Mouse (Mus musculus) intestine, postnatal 0 days (tissue): ENCODE measurements around the gene Gcnt4. TPM values are rescaled to one million over a fixed set of nuclear protein-coding genes. Genes with fewer than 3 reads are reported as not detected.

Experiments used
- ATAC-seq: fragments of 200-750 bp; cut with Nextera tagmentation; 2 replicates; pipeline ENCODE4 v1.8.0; 2017; ENCODE audit warnings: mild to moderate bottlenecking, moderate TSS enrichment, moderate library complexity
- H3K27ac ChIP-seq: fragments of 300-500 bp; sonication (generic); 2 replicates; pipeline ENCODE4 v1.5.1; 2014; ENCODE audit warnings: mild to moderate bottlenecking, low read depth, low read length, moderate library complexity
- H3K27me3 ChIP-seq: fragments of 300-500 bp; sonication (generic); replicated peaks from 2 replicates; pipeline ENCODE4 v1.6.1; 2014; ENCODE audit warnings: low read length, mixed read lengths; ENCODE audit not compliant: control insufficient read depth, insufficient read depth
- H3K36me3 ChIP-seq: fragments of 300-500 bp; sonication (generic); 2 replicates; pipeline ENCODE4 v1.6.1; 2014; ENCODE audit warnings: mild to moderate bottlenecking, moderate library complexity; ENCODE audit not compliant: control insufficient read depth, insufficient read depth
- H3K4me1 ChIP-seq: fragments of 300-500 bp; sonication (generic); replicated peaks from 2 replicates; pipeline ENCODE4 v1.6.1; 2014; ENCODE audit warnings: antibody characterized with exemption, low read length, mixed read lengths; ENCODE audit not compliant: control insufficient read depth, insufficient read depth
- H3K4me2 ChIP-seq: fragments of 300-500 bp; sonication (generic); replicated peaks from 2 replicates; pipeline ENCODE4 v1.6.1; 2014; ENCODE audit warnings: low read depth, mild to moderate bottlenecking, moderate library complexity
- H3K4me3 ChIP-seq: fragments of 300-500 bp; sonication (generic); 2 replicates; pipeline ENCODE4 v1.5.1; 2014; ENCODE audit warnings: low read depth, low read length
- H3K9ac ChIP-seq: fragments of 300-500 bp; sonication (generic); 2 replicates; pipeline ENCODE4 v1.6.1; 2014; ENCODE audit warnings: mild to moderate bottlenecking, low read depth, low read length
- H3K9me3 ChIP-seq: fragments of 300-500 bp; sonication (generic); 2 replicates; pipeline ENCODE4 v1.6.1; 2016; ENCODE audit warnings: mixed run types; ENCODE audit not compliant: control insufficient read depth
- CTCF ChIP-seq: sonication (generic); IDR thresholded peaks from 2 replicates; pipeline ENCODE4 v1.5.1; 2016; ENCODE audit warnings: low read depth, mild to moderate bottlenecking, control low read depth, antibody characterized with exemption, moderate library complexity
- WGBS: fragments of 180-500 bp; shearing (Covaris S2); extraction: QIAGEN DNeasy Blood & Tissue Kit; methylation state at CpG from one replicate; pipeline ENCODE4 v1.1.7; 2014; 5-methylcytosine and 5-hydroxymethylcytosine counted together
- polyA plus RNA-seq: library from polyadenylated mRNA; unstranded; fragments of >200 nt; fragmentation: Nextera tagmentation; extraction: Ambion mirVana; gene quantifications from 2 replicates; pipeline ENCODE4 v1.2.1, GENCODE M21; 2015

Gene Gcnt4
- polyA plus RNA-seq, 1 experiment from 2014 or later: 6.7 TPM

GRCm38 (mm10) chr13:96971861-96972282 is 47.4 kb downstream of the Gcnt4 start:
- no peaks in the 10 kb centered on the region for H3K9me3 ChIP-seq
- H3K4me3 ChIP-seq: no peak overlapping the region
- ATAC-seq: no peak
- TF ChIP-seq CTCF: no peak
- H3K27me3 ChIP-seq: no peaks in the 10 kb centered on the region
- no peaks in the 10 kb centered on the region for H3K36me3 ChIP-seq
- 34% methylated on average over 9 of the region's 9 CpGs for WGBS
- no peaks in the 10 kb centered on the region; the same call in 1 of the 2 replicates for H3K4me1 ChIP-seq
- no peak overlapping the region for H3K9ac ChIP-seq
- H3K27ac ChIP-seq: no peak overlapping the region
- H3K4me2 ChIP-seq: no peak overlapping the region

GRCm38 (mm10) chr13:96973318-96973717 is 48.8 kb downstream of the Gcnt4 start:
- TF ChIP-seq CTCF: no peak
- WGBS: 81% methylated on average over 4 of the region's 4 CpGs
- Histone ChIP-seq H3K4me3 (no peak overlapping the region), H3K27ac (no peak overlapping the region), H3K4me2 (no peak overlapping the region), H3K36me3 (no peaks in the 10 kb centered on the region), H3K9me3 (no peaks in the 10 kb centered on the region), H3K4me1 (no peaks in the 10 kb centered on the region; the same call in 1 of the 2 replicates), H3K9ac (no peak overlapping the region), H3K27me3 (no peaks in the 10 kb centered on the region)
- no peak for ATAC-seq

- WGBS: 90% methylated on average over 6 of the region's 6 CpGs
- no peak overlapping the region for H3K27ac ChIP-seq
- H3K9ac ChIP-seq: no peak overlapping the region
- ATAC-seq: no peak
- H3K36me3 ChIP-seq: no peaks in the 10 kb centered on the region
- TF ChIP-seq CTCF: no peak
- no peaks in the 10 kb centered on the region for H3K9me3 ChIP-seq
- H3K4me1 ChIP-seq: no peaks in the 10 kb centered on the region
- H3K4me3 ChIP-seq: no peak overlapping the region
- H3K4me2 ChIP-seq: no peak overlapping the region
- no peaks in the 10 kb centered on the region for H3K27me3 ChIP-seq
Measured at GRCm38 (mm10) chr13:96976986-96977595, 52.6 kb downstream of the Gcnt4 start.

GRCm38 (mm10) chr13:96980561-96980960 is 56.1 kb downstream of the Gcnt4 start:
- Histone ChIP-seq H3K4me3 (no peak overlapping the region), H3K4me1 (0 out of 2 replicates have a peak, but pooled peaks cover 5% of the 10 kb centered on the region), H3K4me2 (no peak overlapping the region), H3K27ac (no peak overlapping the region), H3K36me3 (no peaks in the 10 kb centered on the region), H3K9me3 (no peaks in the 10 kb centered on the region), H3K27me3 (no peaks in the 10 kb centered on the region), H3K9ac (no peak overlapping the region)
- ATAC-seq: no peak
- TF ChIP-seq CTCF: no peak

- 52% methylated on average over 26 of the region's 26 CpGs for WGBS
- no peak overlapping the region; the same call in 1 of the 2 replicates for H3K4me3 ChIP-seq
- no peak for TF ChIP-seq CTCF
- H3K27ac ChIP-seq: no peak overlapping the region; the same call in 1 of the 2 replicates
- 0 out of 2 replicates have a peak, but pooled peaks cover 5% of the 10 kb centered on the region for H3K4me1 ChIP-seq
- H3K9ac ChIP-seq: no peak overlapping the region
- H3K9me3 ChIP-seq: no peaks in the 10 kb centered on the region
- H3K4me2 ChIP-seq: peak overlapping the region; percentile 38
- H3K27me3 ChIP-seq: no peaks in the 10 kb centered on the region
- no peaks in the 10 kb centered on the region for H3K36me3 ChIP-seq
- ATAC-seq: no peak
Measured at GRCm38 (mm10) chr13:96983251-96984126, 59.0 kb downstream of the Gcnt4 start.

- no peak overlapping the region for H3K9ac ChIP-seq
- H3K9me3 ChIP-seq: no peaks in the 10 kb centered on the region
- H3K4me1 ChIP-seq: 0 out of 2 replicates have a peak, but pooled peaks cover 5% of the 10 kb centered on the region
- WGBS: 75% methylated on average over 5 of the region's 5 CpGs
- H3K36me3 ChIP-seq: no peaks in the 10 kb centered on the region
- no peak for TF ChIP-seq CTCF
- no peak for ATAC-seq
- H3K4me3 ChIP-seq: no peak overlapping the region
- no peak overlapping the region for H3K27ac ChIP-seq
- H3K27me3 ChIP-seq: no peaks in the 10 kb centered on the region
- H3K4me2 ChIP-seq: no peak overlapping the region
Measured at GRCm38 (mm10) chr13:96984688-96985087, 60.2 kb downstream of the Gcnt4 start.
